Mouse (Mus musculus) erythroblast, adult 5-6 weeks (primary cell): ENCODE data around the gene Efcab10. TPM values are rescaled to one million over a fixed set of nuclear protein-coding genes. Genes with fewer than 3 reads are reported as not detected.
A peak's percentile ranks its signal among the peaks of the same experiment; 100 is the strongest.

Source experiments
- ATAC-seq: replicated peaks from 2 replicates; pipeline ENCODE4 v1.8.0; 2016; ENCODE audit warnings: moderate number of reproducible peaks, mild to moderate bottlenecking, moderate TSS enrichment, inconsistent platforms; ENCODE audit not compliant: poor library complexity, low FRiP score, severe bottlenecking
- total RNA-seq, 2 experiments: library from RNA; stranded (forward) in 1 of 2; stranded (reverse) in 1 of 2; fragments of 150-400 nt in 1 of 2; fragments of 200-764, 138-1000 nt in 1 of 2; gene quantifications; 2 replicates each; pipeline versions ENCODE4 v1.2.3 to v1.2.4; 2015 to 2017; ENCODE audit warnings: low replicate concordance in 2 of 2

Gene Efcab10
- total RNA-seq (2015; ENCODE audit: low replicate concordance) (not detected in 2 replicates), total RNA-seq (2017; ENCODE audit: low replicate concordance) (not detected in 2 replicates)

DNA sequence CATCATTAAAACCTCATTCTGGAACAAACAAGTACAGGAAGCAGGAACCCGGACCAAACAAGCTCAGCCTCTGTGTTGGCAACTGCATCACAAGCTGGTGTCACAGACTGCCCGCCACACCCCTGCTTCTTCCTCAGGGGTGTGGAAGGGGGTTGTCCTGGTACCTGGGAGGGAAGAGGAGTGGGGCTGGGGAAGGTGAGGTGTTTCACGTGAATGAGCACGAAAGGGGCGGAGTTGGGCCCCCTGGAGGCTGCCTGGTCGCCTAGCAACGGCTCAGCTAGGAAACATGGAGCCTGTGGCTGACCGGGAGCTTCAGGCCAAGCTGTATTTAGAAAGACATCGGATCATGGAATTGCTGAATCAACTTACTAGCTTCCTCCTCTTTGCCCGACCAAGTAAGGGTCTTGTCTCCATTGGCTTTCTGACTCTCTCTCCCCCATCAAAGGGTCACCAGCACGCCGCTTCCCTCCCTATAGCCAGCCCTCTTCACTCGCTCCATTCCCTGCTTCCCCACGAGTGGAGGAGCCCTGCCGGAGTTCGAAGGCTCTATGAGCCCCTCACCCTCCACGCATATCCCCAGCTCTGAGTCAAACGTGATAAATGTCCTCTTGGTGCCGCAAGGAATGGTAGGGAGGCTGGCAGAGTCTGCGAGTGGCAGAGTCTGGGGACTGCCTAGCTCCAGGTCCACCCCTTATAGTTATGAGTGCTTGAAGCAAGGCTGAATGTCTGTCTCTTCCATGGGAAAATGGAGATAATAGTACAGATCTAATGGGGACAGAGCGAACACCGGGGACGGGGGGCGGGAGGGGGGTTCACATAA, at the start of gene Efcab10:
TSS of gene Efcab10 (plus strand) at position 51 of the 820 bp plus-strand sequence.
- ATAC-seq, result no peak

GRCm38 (mm10) chr12:33344970-33345772, 49.5 kb upstream of the Efcab10 start:
- no peak for ATAC-seq

- ATAC-seq, result no peak
Observed at GRCm38 (mm10) chr12:33345773-33346435, 48.8 kb upstream of the Efcab10 start.

GRCm38 (mm10) chr12:33352671-33353070, 42.0 kb upstream of the Efcab10 start:
- no peak for ATAC-seq

GRCm38 (mm10) chr12:33358345-33358744, 36.3 kb upstream of the Efcab10 start:
- ATAC-seq, result no peak

DNA sequence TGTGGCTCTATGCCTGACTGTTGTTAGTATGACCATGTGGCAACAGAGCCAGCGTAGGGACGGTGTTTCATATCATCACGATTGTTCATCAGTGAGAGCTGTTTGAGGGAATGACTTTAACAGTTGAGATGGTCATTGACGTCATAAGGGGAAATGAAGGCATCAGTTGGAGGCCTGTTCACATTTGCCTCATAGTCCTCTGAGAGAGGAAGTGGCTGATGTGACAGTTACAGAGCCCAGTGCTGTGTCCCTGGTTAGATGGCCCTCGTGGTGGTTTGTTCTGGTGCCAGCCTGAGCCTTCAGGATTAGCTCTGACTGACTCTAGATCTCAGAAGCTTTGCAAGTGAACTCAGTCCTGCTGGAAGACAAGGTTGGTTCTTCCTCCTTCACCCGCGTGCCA, 35.4 kb upstream of the Efcab10 start:
- no peak for ATAC-seq

DNA sequence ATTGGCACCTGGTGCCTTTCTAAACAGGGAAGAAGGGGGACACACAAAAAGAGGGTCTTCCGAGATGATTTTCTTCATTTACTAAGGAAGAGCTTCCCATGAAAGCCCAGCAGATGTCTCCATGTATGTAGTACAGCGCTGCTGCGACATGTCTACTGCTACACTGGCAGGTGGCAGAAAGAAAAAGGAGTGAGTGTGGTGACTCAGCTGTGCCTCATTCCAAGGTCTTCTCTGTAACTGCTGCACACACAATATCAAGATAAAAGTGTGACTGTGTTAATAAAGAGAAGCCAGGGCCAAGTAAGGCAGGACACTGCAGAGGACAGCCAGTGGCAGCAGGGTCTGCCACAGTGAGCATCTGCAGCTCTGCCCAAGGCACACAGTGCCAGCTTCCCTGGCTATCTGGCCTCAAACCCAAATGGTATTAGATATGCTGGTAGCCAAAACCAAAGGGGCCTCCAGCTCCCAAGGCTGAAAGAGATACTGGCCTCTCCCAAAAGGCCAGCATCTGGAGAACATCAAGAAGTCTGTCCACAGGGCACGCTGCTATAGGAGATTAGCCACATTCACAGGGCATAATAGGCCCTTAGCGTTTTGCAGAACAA, 34.7 kb upstream of the Efcab10 start:
- ATAC-seq, result no peak

GRCm38 (mm10) chr12:33360729-33361128, 33.9 kb upstream of the Efcab10 start:
- ATAC-seq, result no peak

DNA sequence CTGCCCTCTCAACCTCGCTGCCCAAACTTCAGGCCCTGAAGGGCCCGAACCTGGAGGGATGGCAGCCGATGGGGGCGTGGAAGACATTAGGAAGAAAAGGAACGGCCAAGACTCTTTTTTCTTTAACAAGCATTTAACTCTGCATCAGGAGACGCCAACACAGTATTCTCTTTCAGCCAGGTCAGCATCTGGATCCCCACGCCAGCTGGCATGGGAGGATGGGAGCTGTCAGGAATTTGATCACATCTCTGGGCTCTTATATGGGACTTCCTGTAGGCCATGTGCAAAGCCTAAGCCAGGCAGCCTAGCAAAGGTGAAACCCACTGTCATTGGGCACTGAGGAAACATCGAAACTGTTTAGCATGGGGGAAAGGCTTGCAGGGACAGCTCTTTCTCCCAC, 30.1 kb upstream of the Efcab10 start:
- no peak for ATAC-seq

DNA sequence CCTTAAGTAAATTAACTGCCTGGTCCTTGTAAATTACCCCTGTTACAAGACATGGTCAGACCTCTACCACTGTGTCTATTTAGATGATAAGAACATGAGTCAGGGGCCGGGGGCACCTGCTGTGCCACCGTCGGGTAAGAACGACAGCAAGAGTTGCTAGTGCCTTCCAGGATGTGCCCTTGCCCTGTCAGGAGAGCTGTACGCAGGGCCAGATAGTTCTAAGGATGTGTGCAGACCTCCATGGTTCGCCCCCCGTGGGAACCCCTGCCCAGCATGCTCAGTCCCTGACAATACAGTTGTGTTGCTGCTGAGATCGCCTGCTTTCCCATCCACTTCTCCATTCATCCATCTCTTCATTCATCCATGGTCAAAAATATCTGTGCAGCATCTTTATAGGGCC, 29.5 kb upstream of the Efcab10 start:
- ATAC-seq, result no peak

DNA sequence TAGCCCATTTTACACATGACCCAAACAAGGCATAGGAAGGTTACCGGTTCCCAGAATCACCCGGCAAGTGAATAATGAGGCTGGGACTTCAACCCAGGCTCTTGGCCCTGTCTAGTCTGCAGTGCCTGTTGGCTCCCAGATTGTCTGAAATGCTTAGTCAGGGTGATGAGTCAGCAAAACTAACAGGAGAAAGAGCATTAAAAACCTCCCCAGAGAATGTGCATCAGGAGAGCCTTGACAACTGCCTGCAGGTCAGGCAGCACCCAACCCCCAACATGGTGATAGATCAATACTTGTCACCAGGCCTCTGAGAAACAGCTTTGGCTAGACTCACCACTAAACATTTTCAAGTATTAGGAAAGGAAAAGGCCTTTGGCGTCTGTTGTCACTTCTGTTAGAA, 25.1 kb upstream of the Efcab10 start:
- ATAC-seq, result peak; percentile 76

DNA sequence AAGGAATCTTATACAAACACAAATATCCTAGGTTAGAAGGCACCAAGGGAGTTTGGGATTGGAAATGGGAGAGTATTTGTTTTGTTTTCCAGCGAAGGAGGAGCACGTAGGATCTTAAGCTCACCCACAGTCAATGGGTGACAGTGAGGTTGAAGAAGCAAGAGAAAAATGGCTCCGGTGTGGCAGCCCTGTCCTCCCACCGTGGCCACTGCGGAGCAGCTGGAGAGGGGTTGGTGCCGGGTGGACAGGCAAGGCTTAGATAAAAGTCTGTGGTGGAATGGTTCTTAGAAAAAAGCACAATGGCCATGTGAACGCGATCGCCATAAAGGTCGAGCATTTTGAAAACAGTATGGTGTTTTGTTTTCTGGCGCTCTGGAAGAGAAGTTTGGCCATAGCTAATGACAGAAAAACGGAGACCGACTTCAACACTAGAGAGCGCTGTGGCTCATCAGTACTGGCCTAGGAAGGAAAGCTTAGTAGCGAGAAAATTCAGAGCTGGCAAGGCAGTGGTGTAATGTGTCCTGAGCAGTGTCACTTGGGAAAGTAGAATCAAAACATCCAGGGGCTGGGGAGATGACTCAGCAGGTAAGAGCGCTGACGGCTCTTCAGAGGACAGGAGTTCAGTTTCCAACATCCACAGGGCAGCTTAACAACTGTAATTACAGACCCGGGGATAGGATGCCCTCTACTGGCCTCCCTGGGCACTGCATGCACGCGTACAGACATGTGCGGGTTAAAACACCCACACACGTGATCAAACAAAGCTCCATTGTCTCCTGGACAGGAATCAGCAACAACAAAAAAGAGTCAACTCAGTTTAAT, 14.8 kb upstream of the Efcab10 start:
- peak; percentile 89 for ATAC-seq

GRCm38 (mm10) chr12:33388842-33389241, 5.8 kb upstream of the Efcab10 start:
- ATAC-seq, result peak; percentile 84

- ATAC-seq, result no peak
Observed at GRCm38 (mm10) chr12:33390844-33391560, 3.7 kb upstream of the Efcab10 start.

DNA sequence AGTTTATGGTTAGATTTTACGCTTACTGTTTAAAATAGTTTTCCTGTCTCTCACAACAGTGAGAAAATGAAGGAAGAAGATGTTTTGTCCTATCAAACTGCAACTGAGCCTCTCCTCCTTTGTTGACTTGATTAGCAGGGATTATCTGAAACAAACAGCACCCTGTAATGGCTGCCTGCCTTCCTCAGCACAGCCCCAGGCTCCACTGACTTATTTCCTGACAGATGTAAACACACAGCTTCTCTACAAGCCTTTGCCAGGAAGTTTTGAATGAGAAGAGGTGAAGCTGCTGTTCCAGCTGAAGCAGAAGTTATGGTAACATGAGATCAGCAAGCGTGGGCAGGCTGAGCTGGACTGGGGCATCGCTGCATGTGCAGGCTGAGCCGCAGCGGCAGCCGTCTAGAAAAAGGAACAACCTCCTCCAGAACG, 8.6 kb downstream of the Efcab10 start:
- ATAC-seq, result 0 out of 2 replicates have a peak, but pooled peaks have one; percentile 49

- no peak for ATAC-seq
Observed at GRCm38 (mm10) chr12:33404996-33405395, 10.3 kb downstream of the Efcab10 start.

- no peak for ATAC-seq
Observed at GRCm38 (mm10) chr12:33405398-33406026, 10.9 kb downstream of the Efcab10 start.

- ATAC-seq, result no peak
Observed at GRCm38 (mm10) chr12:33411580-33412151, 17.0 kb downstream of the Efcab10 start.
